Mouse (Mus musculus): ENCODE measurements at regions not wholly inside any gene's neighbourhood (a gene's known extent, or its start where the extent isn't known, plus 50 kb on each side); places are given as distances from the start of the nearest gene placed in this dataset.

DNA sequence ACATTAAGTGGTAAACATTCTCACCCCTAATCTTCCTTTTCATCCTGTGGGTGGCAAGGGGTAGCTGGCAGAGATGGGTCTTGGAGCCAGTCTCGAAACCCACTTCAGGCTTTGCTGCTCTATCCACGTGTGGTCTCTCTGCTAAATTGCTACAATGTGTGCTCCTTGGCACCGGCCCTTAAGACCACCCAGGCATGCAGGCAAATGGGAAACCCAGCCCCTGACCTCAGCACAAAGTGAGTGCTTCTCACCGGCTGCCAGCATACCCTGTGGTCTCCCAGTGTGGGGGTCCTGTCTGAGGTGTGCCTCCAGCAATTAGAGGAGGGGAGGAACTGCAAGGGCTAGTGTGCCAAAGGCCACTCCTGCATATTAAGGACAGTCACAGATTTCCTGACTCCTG lies 238.5 kb upstream of the Gm21798 start:
- Histone ChIP-seq H3K9ac (ENCODE audit: low read depth, low read length) (no peak overlapping the region), H3K36me3 (ENCODE audit: control insufficient read depth, insufficient read depth, low read length) (no peaks in the 10 kb centered on the region), H3K4me1 (ENCODE audit: control insufficient read depth, insufficient read depth, low read length) (no peaks in the 10 kb centered on the region), H3K4me3 (ENCODE audit: low read length) (no peak overlapping the region), H3K27me3 (ENCODE audit: control insufficient read depth, insufficient read depth, low read length) (no peaks in the 10 kb centered on the region), H3K9me3 (ENCODE audit: control insufficient read depth, low read length) (no peaks in the 10 kb centered on the region), H3K4me2 (replicated peaks; ENCODE audit: low read depth, low read length) (no peak overlapping the region), H3K27ac (ENCODE audit: low read depth, low read length) (no peak overlapping the region)
- 25% methylated on average over 4 of the region's 4 CpGs for WGBS
- ATAC-seq (ENCODE audit: low FRiP score, low TSS enrichment) = no peak

DNA sequence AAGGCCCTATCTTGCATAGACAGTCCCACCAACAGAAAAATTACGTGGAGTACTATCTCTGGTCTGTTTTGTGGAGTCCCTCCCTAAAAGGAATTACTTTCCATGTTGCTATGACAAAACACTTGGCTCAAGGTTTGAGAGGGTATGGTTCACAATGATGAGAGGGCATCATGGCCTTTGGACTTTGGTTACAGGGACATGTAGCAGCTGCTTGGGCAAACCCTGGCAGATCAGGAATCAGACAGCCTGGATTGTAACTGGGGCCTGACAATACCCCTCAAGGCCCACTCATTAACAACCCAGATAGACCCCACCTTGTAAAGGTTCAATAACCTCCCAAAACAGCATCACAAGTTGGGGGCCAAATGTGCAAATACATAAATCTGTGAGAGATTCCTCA lies 237.0 kb upstream of the Gm21798 start:
- Histone ChIP-seq H3K4me3 (ENCODE audit: low read length) (no peak overlapping the region), H3K4me2 (replicated peaks; ENCODE audit: low read depth, low read length) (no peak overlapping the region), H3K27me3 (ENCODE audit: control insufficient read depth, insufficient read depth, low read length) (no peaks in the 10 kb centered on the region), H3K9ac (ENCODE audit: low read depth, low read length) (no peak overlapping the region), H3K4me1 (ENCODE audit: control insufficient read depth, insufficient read depth, low read length) (no peaks in the 10 kb centered on the region), H3K36me3 (ENCODE audit: control insufficient read depth, insufficient read depth, low read length) (no peaks in the 10 kb centered on the region), H3K27ac (ENCODE audit: low read depth, low read length) (no peak overlapping the region), H3K9me3 (ENCODE audit: control insufficient read depth, low read length) (no peaks in the 10 kb centered on the region)
- no peak for ATAC-seq (ENCODE audit: low FRiP score, low TSS enrichment)
- 91% methylated on average over 1 of the region's 1 CpGs for WGBS

DNA sequence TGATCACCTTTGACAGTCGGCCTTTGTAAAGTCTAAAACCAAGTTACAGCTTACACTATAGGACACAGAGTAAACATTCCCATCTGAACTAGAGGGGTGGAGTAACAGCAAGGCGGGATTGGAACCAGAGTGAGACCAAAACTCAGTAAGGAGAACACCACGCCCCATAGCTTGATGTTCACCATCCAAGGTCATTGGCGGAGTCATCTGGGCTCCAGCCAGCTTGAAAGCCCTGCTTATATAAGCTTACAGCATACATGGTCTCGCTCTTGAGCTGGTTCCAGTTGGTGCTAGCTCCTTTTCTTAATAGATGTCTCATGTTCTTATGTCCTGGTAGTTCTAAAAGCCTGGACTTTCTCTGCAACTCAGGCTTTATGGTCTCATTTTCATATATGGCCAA lies 236.4 kb upstream of the Gm21798 start:
- Histone ChIP-seq H3K4me2 (replicated peaks; ENCODE audit: low read depth, low read length) (no peak overlapping the region), H3K4me3 (ENCODE audit: low read length) (no peak overlapping the region), H3K9me3 (ENCODE audit: control insufficient read depth, low read length) (no peaks in the 10 kb centered on the region; the same call in 1 of the 2 replicates), H3K9ac (ENCODE audit: low read depth, low read length) (no peak overlapping the region), H3K27me3 (ENCODE audit: control insufficient read depth, insufficient read depth, low read length) (no peaks in the 10 kb centered on the region), H3K27ac (ENCODE audit: low read depth, low read length) (no peak overlapping the region), H3K4me1 (ENCODE audit: control insufficient read depth, insufficient read depth, low read length) (no peaks in the 10 kb centered on the region), H3K36me3 (ENCODE audit: control insufficient read depth, insufficient read depth, low read length) (no peaks in the 10 kb centered on the region)
- WGBS = 85% methylated on average over 5 of the region's 5 CpGs
- no peak for ATAC-seq (ENCODE audit: low FRiP score, low TSS enrichment)

DNA sequence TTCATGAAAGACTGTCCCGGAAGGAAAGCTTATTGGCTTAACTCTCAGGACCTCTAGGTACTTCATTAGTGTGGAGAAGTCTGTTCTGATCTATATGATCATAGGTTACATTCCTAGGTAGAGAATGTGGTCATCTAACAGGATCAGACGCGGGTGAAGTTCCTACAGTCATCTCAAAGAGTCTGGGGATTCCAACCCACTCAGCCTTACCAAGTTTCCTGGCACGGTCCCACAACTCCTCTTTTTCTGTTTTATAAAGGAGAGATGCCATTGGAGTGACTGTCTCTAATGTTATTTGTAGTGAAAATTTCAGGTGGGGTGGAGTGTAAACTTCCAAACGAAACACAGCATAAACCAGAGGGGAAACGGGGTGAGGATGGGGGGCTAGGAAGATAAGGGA lies 233.4 kb upstream of the Gm21798 start:
- Histone ChIP-seq H3K36me3 (ENCODE audit: control insufficient read depth, insufficient read depth, low read length) (no peaks in the 10 kb centered on the region), H3K4me1 (ENCODE audit: control insufficient read depth, insufficient read depth, low read length) (no peaks in the 10 kb centered on the region), H3K9me3 (ENCODE audit: control insufficient read depth, low read length) (no peaks in the 10 kb centered on the region; the same call in 1 of the 2 replicates), H3K27ac (ENCODE audit: low read depth, low read length) (no peak overlapping the region), H3K4me2 (replicated peaks; ENCODE audit: low read depth, low read length) (no peak overlapping the region), H3K27me3 (ENCODE audit: control insufficient read depth, insufficient read depth, low read length) (no peaks in the 10 kb centered on the region), H3K4me3 (ENCODE audit: low read length) (no peak overlapping the region), H3K9ac (ENCODE audit: low read depth, low read length) (no peak overlapping the region)
- ATAC-seq (ENCODE audit: low FRiP score, low TSS enrichment) = no peak
- WGBS = 94% methylated on average over 6 of the region's 6 CpGs

GRCm38 (mm10) chr15:64586776-64587175 lies 230.7 kb upstream of the Gm21798 start:
- no peak overlapping the region for H3K4me2 ChIP-seq (replicated peaks; ENCODE audit: low read depth, low read length)
- no peak overlapping the region for H3K27ac ChIP-seq (ENCODE audit: low read depth, low read length)
- H3K4me1 ChIP-seq (ENCODE audit: control insufficient read depth, insufficient read depth, low read length) = no peaks in the 10 kb centered on the region
- no peak for ATAC-seq (ENCODE audit: low FRiP score, low TSS enrichment)
- H3K27me3 ChIP-seq (ENCODE audit: control insufficient read depth, insufficient read depth, low read length) = no peaks in the 10 kb centered on the region
- WGBS = 91% methylated on average over 3 of the region's 3 CpGs
- H3K9ac ChIP-seq (ENCODE audit: low read depth, low read length) = no peak overlapping the region
- H3K9me3 ChIP-seq (ENCODE audit: control insufficient read depth, low read length) = no peaks in the 10 kb centered on the region; the same call in 1 of the 2 replicates
- no peak overlapping the region for H3K4me3 ChIP-seq (ENCODE audit: low read length)
- no peaks in the 10 kb centered on the region for H3K36me3 ChIP-seq (ENCODE audit: control insufficient read depth, insufficient read depth, low read length)

DNA sequence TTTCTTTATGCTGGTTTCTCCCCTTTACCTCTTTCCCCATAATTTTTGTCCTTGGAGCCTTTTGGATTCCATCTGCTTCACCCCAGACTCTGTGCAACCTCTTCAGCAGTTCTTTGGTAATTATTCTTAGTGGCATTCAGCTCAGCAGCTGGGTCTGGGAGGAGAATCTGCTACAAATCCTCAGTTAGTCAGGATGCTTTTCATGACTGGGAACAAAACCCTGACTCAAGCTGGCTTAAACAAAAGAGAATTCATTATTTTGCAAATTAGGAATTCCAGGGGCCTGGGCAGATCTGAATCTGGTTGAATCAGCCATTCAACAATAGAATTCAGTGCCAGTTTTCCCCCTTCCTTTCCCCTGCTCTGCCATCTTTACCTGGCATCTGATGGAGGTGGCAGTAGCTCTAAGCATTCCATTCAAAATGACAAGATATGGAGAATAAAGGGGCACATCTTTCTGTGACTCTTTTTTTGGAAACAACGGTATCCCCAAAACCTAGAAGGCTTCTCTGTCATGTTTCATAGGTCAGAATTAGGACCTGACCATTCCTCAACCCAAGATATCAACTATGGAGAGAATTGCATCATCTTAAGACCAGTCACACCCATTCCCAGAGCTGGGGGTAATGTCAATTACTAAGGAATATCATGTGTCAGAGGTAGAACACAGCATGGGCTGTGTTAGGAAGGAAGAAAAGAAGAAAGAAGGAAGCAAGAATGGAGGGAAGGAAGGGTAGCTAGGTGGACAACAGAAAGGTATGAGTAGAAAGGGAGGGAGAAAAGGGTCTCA lies 227.2 kb upstream of the Gm21798 start:
- no peaks in the 10 kb centered on the region for H3K4me1 ChIP-seq (ENCODE audit: control insufficient read depth, insufficient read depth, low read length)
- H3K4me2 ChIP-seq (replicated peaks; ENCODE audit: low read depth, low read length) = no peak overlapping the region
- H3K9ac ChIP-seq (ENCODE audit: low read depth, low read length) = no peak overlapping the region
- no peaks in the 10 kb centered on the region; the same call in 1 of the 2 replicates for H3K9me3 ChIP-seq (ENCODE audit: control insufficient read depth, low read length)
- no peaks in the 10 kb centered on the region for H3K27me3 ChIP-seq (ENCODE audit: control insufficient read depth, insufficient read depth, low read length)
- no peaks in the 10 kb centered on the region for H3K36me3 ChIP-seq (ENCODE audit: control insufficient read depth, insufficient read depth, low read length)
- H3K27ac ChIP-seq (ENCODE audit: low read depth, low read length) = no peak overlapping the region
- no peak overlapping the region for H3K4me3 ChIP-seq (ENCODE audit: low read length)
- WGBS = 77% methylated on average over 1 of the region's 1 CpGs
- ATAC-seq (ENCODE audit: low FRiP score, low TSS enrichment) = no peak

DNA sequence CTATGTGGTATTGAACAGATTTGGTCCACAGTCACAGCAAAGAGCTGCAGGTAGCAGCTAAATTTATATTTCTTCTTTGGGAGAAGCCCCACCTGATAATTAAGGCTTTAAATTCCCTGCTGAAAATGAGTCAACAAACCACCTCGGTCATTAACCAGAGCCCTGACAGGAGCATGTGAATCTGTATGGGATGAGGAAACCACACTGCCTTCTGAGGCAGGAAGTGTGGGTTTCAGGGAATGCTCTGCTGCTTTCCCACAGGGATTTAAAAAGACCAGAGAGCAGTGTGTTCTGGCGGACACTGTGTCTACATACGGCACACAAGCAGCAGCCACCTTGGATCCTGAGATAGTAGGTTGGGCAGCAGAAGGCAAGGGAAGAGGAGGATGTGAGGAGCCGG lies 204.0 kb upstream of the Gm21798 start:
- H3K27me3 ChIP-seq (ENCODE audit: control insufficient read depth, insufficient read depth, low read length) = no peaks in the 10 kb centered on the region
- no peak overlapping the region for H3K4me2 ChIP-seq (replicated peaks; ENCODE audit: low read depth, low read length)
- H3K4me1 ChIP-seq (ENCODE audit: control insufficient read depth, insufficient read depth, low read length) = no peaks in the 10 kb centered on the region
- no peak overlapping the region for H3K4me3 ChIP-seq (ENCODE audit: low read length)
- ATAC-seq (ENCODE audit: low FRiP score, low TSS enrichment) = no peak
- no peak overlapping the region for H3K9ac ChIP-seq (ENCODE audit: low read depth, low read length)
- WGBS = 38% methylated on average over 4 of the region's 4 CpGs
- H3K27ac ChIP-seq (ENCODE audit: low read depth, low read length) = no peak overlapping the region
- no peaks in the 10 kb centered on the region for H3K36me3 ChIP-seq (ENCODE audit: control insufficient read depth, insufficient read depth, low read length)
- H3K9me3 ChIP-seq (ENCODE audit: control insufficient read depth, low read length) = no peaks in the 10 kb centered on the region

DNA sequence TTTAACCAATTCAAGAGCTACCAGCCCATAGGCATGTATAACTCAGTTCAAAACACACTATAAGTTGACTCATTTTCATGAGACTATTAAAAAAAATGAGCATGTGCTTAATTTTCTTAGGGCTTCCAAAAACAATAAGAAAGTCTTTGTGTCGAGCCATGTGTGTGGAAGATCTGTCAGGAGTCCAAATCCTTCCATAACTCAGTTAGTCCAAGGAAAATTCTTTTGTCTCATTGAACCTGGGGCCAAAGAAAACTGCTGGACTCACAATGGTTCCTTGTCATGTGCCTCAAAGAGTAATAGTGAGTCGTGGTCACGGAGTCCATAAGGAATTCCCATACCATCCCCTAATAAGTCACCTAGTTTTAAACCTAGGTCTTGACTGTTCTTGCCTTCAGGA lies 199.0 kb upstream of the Gm21798 start:
- Histone ChIP-seq H3K27me3 (ENCODE audit: control insufficient read depth, insufficient read depth, low read length) (no peaks in the 10 kb centered on the region), H3K4me2 (replicated peaks; ENCODE audit: low read depth, low read length) (no peak overlapping the region), H3K27ac (ENCODE audit: low read depth, low read length) (no peak overlapping the region), H3K9ac (ENCODE audit: low read depth, low read length) (no peak overlapping the region), H3K36me3 (ENCODE audit: control insufficient read depth, insufficient read depth, low read length) (no peaks in the 10 kb centered on the region), H3K4me1 (ENCODE audit: control insufficient read depth, insufficient read depth, low read length) (no peaks in the 10 kb centered on the region), H3K4me3 (ENCODE audit: low read length) (no peak overlapping the region), H3K9me3 (ENCODE audit: control insufficient read depth, low read length) (no peaks in the 10 kb centered on the region)
- no peak for ATAC-seq (ENCODE audit: low FRiP score, low TSS enrichment)
- 68% methylated on average over 3 of the region's 3 CpGs for WGBS

DNA sequence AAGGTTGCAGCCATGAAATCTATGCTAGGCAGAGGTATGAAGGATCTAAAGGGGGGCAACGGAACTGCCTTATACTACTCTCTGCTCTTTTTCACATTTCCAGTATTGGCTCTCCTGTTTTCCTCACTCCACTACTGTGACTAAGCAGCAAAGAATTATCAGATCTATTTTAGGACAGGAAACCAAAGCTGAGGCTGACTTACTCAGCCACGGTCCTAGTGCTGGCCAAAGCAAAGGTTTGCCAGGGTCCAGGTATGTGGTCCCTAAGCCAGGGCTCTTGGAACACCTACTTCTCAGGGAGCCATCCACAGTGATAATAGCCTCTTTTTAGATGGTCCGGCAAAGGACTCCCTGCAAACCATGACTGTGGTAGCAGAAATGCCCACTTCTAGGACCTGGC lies 195.6 kb upstream of the Gm21798 start:
- Histone ChIP-seq H3K27me3 (ENCODE audit: control insufficient read depth, insufficient read depth, low read length) (no peaks in the 10 kb centered on the region), H3K9ac (ENCODE audit: low read depth, low read length) (no peak overlapping the region), H3K4me2 (replicated peaks; ENCODE audit: low read depth, low read length) (no peak overlapping the region), H3K4me3 (ENCODE audit: low read length) (no peak overlapping the region), H3K4me1 (ENCODE audit: control insufficient read depth, insufficient read depth, low read length) (no peaks in the 10 kb centered on the region), H3K27ac (ENCODE audit: low read depth, low read length) (no peak overlapping the region), H3K36me3 (ENCODE audit: control insufficient read depth, insufficient read depth, low read length) (no peaks in the 10 kb centered on the region), H3K9me3 (ENCODE audit: control insufficient read depth, low read length) (no peaks in the 10 kb centered on the region)
- no peak for ATAC-seq (ENCODE audit: low FRiP score, low TSS enrichment)
- WGBS = 81% methylated on average over 3 of the region's 3 CpGs

Data from kidney, embryonic 14.5 days (tissue).